Mouse (Mus musculus): Measurements from ENCODE around the gene Plpp1. TPM values are rescaled to one million over a fixed set of nuclear protein-coding genes. Genes with fewer than 3 reads are reported as not detected.

Plpp1 gene
- polyA plus RNA-seq, 1 experiment from 2014 or later: 25.0 TPM

DNA sequence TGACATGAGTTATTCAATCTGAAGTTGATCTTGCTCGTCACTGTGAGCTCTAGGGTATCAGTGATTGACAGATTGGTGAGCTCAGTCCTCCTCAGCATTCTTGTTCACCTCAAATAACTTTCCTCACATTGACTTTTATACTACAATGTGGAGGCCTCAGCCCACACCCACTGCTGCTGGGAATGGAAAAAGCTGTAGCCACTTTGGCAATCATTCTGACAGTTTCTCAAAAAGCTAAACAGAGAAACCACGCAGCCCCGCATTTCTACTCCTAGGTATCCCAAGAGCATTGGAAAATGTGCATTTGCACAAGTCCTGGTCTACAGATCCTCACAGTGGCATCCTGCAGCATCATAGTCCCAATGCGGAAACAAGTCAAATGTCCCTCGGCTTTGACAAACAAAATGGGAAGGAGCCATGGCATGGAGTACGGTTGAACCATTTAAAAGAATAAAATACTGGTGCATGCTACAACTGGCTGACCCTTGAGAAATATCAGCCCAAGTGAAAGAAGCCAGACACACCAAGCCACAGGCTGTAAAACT, 42.0 kb upstream of the Plpp1 start:
- Histone ChIP-seq H3K36me3 (replicated peaks; ENCODE audit: control insufficient read depth, insufficient read depth, low read depth, low read length) (no peaks in the 10 kb centered on the region), H3K4me2 (ENCODE audit: low read depth, low read length) (no peak overlapping the region), H3K9ac (replicated peaks; ENCODE audit: low read length) (no peak overlapping the region), H3K27me3 (ENCODE audit: control insufficient read depth, insufficient read depth, low read length) (no peaks in the 10 kb centered on the region), H3K4me3 (ENCODE audit: low read depth, low read length) (no peak overlapping the region), H3K4me1 (ENCODE audit: control insufficient read depth, insufficient read depth, low read length) (peaks cover 2% of the 10 kb centered on the region; the same call in 1 of the 2 replicates), H3K9me3 (replicated peaks; ENCODE audit: control insufficient read depth, low read length) (no peaks in the 10 kb centered on the region), H3K27ac (replicated peaks; ENCODE audit: low read depth, low read length) (no peak overlapping the region)
- DNase-seq (ENCODE audit: low spot score) (no peak), ATAC-seq (replicated peaks; ENCODE audit: insufficient number of reproducible peaks, low FRiP score, low TSS enrichment, low read depth) (no peak)
- 75% methylated on average over 6 of the region's 6 CpGs for whole genome bisulfite sequencing

DNA sequence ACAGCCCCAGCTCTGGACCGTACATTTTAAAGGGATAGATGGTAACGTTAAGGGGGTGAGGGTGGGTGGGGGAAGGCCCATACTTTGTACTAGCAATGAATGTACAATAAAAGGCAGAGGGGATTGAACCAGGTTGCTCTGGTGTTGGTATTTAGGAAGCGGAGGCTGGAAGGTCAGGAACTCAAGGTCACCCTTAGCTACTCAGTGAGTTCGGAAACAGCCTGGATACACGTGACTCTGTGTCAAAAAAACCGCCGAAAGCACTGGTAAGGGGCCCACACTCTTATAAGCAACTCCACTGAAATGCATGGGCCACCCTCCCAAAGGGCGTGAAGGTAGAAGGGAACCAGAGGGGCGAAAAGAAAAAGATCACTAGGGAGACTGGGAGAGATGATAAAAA, 41.2 kb upstream of the Plpp1 start:
- Histone ChIP-seq H3K4me1 (ENCODE audit: control insufficient read depth, insufficient read depth, low read length) (peaks cover 2% of the 10 kb centered on the region; the same call in 1 of the 2 replicates), H3K36me3 (replicated peaks; ENCODE audit: control insufficient read depth, insufficient read depth, low read depth, low read length) (no peaks in the 10 kb centered on the region), H3K27me3 (ENCODE audit: control insufficient read depth, insufficient read depth, low read length) (no peaks in the 10 kb centered on the region), H3K4me2 (ENCODE audit: low read depth, low read length) (no peak overlapping the region), H3K9ac (replicated peaks; ENCODE audit: low read length) (no peak overlapping the region), H3K9me3 (replicated peaks; ENCODE audit: control insufficient read depth, low read length) (no peaks in the 10 kb centered on the region), H3K27ac (replicated peaks; ENCODE audit: low read depth, low read length) (no peak overlapping the region), H3K4me3 (ENCODE audit: low read depth, low read length) (no peak overlapping the region)
- ATAC-seq (replicated peaks; ENCODE audit: insufficient number of reproducible peaks, low FRiP score, low TSS enrichment, low read depth) (no peak), DNase-seq (ENCODE audit: low spot score) (no peak)
- 61% methylated on average over 9 of the region's 9 CpGs for WGBS

DNA sequence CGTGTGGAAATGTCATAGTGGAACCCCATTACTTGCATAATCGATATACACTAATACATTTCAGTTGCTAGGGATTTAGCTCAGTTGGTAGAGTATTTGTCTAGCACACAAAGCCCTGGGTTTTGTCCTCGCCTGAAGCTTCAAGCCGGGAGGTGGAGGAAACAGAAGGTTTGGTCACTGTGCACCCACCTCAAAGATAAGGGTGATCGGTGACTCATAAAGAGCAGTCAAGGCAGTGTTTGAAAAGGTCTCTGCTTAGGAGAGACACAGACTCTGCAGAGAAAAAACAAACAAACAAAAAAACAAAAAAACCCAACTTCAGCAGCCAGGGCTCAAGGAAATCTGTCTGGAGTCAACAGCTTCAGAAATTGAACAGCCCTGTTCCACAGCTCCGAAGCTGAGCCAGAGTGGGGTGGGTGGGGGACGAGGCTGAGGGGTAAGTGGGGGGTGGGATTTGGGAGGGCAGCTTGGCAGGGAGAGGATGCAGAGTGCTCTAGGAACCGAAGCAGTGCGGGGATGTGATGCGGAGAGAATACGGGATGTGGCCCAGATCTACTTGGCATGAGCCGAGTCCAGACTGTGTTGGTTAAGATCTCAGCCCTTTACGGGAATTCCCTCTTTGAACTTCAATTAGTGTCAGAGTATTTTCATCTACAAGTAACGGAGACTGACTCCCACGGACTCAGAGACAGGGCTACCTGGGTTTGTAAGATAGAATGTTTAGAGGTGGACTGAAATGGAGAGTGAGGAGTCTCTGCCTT, 40.6 kb upstream of the Plpp1 start:
- Histone ChIP-seq H3K27ac (replicated peaks; ENCODE audit: low read depth, low read length) (no peak overlapping the region), H3K9ac (replicated peaks; ENCODE audit: low read length) (no peak overlapping the region), H3K4me2 (ENCODE audit: low read depth, low read length) (no peak overlapping the region), H3K4me3 (ENCODE audit: low read depth, low read length) (no peak overlapping the region), H3K27me3 (ENCODE audit: control insufficient read depth, insufficient read depth, low read length) (no peaks in the 10 kb centered on the region), H3K9me3 (replicated peaks; ENCODE audit: control insufficient read depth, low read length) (no peaks in the 10 kb centered on the region), H3K4me1 (ENCODE audit: control insufficient read depth, insufficient read depth, low read length) (peaks cover 2% of the 10 kb centered on the region; the same call in 1 of the 2 replicates), H3K36me3 (replicated peaks; ENCODE audit: control insufficient read depth, insufficient read depth, low read depth, low read length) (no peaks in the 10 kb centered on the region)
- WGBS: 70% methylated on average over 15 of the region's 15 CpGs
- DNase-seq (ENCODE audit: low spot score): no peak
- no peak for ATAC-seq (replicated peaks; ENCODE audit: insufficient number of reproducible peaks, low FRiP score, low TSS enrichment, low read depth)

DNA sequence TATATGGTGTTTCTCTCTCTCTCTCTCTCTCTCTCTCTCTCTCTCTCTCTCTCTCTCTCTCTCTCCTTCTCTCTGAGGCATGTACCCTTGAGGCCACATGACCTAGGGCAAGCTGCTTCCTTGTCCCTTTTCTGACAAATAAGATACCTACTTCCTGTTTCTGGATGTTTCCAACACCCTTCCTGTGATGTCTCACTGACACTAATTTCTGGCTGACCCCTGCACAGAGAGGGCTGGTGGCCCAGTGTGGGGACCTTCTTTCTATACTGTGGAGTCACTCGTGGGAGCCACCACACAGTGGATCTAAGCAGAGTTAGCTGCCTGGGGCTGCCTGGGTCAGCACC, 40.1 kb upstream of the Plpp1 start:
- Histone ChIP-seq H3K27ac (replicated peaks; ENCODE audit: low read depth, low read length) (no peak overlapping the region), H3K4me1 (ENCODE audit: control insufficient read depth, insufficient read depth, low read length) (peaks cover 2% of the 10 kb centered on the region; the same call in 1 of the 2 replicates)
- 31% methylated on average over 1 of the region's 1 CpGs for WGBS

DNA sequence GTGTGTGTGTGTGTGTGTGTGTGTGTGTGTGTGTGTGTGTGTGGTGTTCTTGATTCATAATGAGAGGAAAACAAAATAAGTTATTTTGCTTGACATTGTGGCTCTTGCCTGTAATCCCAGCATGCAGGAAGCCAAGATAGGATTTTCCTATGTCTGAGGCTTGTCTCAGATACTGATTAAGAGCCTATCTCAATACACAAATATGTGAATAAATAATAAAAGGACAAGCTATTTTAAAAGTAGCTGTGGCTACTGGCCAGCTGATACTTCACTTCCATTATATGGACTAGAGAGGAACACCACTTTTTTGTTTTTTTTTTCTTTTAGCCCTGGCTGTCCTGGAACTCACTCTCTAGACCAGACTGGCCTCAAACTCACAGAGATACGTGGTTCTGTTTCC, 38.8 kb upstream of the Plpp1 start:
- Histone ChIP-seq H3K36me3 (replicated peaks; ENCODE audit: control insufficient read depth, insufficient read depth, low read depth, low read length) (no peaks in the 10 kb centered on the region), H3K9ac (replicated peaks; ENCODE audit: low read length) (no peak overlapping the region), H3K4me2 (ENCODE audit: low read depth, low read length) (no peak overlapping the region), H3K27me3 (ENCODE audit: control insufficient read depth, insufficient read depth, low read length) (no peaks in the 10 kb centered on the region), H3K27ac (replicated peaks; ENCODE audit: low read depth, low read length) (no peak overlapping the region), H3K4me3 (ENCODE audit: low read depth, low read length) (no peak overlapping the region), H3K9me3 (replicated peaks; ENCODE audit: control insufficient read depth, low read length) (no peaks in the 10 kb centered on the region), H3K4me1 (ENCODE audit: control insufficient read depth, insufficient read depth, low read length) (peaks cover 2% of the 10 kb centered on the region; the same call in 1 of the 2 replicates)
- DNase-seq (ENCODE audit: low spot score): no peak
- 31% methylated on average over 1 of the region's 1 CpGs for whole genome bisulfite sequencing
- no peak for ATAC-seq (replicated peaks; ENCODE audit: insufficient number of reproducible peaks, low FRiP score, low TSS enrichment, low read depth)

More for the DNA sequence above, 40.1 kb upstream of the Plpp1 start:
- Histone ChIP-seq H3K9me3 (replicated peaks; ENCODE audit: control insufficient read depth, low read length) (no peaks in the 10 kb centered on the region), H3K4me2 (ENCODE audit: low read depth, low read length) (no peak overlapping the region), H3K36me3 (replicated peaks; ENCODE audit: control insufficient read depth, insufficient read depth, low read depth, low read length) (no peaks in the 10 kb centered on the region), H3K9ac (replicated peaks; ENCODE audit: low read length) (no peak overlapping the region), H3K27me3 (ENCODE audit: control insufficient read depth, insufficient read depth, low read length) (no peaks in the 10 kb centered on the region), H3K4me3 (ENCODE audit: low read depth, low read length) (no peak overlapping the region)
- ATAC-seq (replicated peaks; ENCODE audit: insufficient number of reproducible peaks, low FRiP score, low TSS enrichment, low read depth) (no peak), DNase-seq (ENCODE audit: low spot score) (no peak)

DNA sequence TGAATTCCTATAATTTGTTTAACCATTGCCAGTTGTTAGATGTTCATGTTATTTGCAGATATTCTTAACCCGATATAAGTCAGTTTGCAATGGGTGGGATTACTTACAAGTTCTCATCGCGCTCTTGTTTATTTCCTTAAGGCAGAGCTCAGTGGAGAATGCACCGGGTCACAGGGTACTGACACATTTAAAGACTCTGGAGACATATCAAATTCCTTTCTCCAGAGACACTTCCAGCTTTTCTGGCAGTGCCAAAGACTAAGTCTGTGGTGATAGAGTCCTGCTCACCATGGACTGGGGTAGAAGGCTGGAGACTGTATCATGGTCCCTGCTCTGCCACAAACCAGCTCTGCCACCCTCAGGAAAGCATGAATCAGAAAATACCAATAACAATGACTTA, 38.0 kb upstream of the Plpp1 start:
- H3K4me1 ChIP-seq (ENCODE audit: control insufficient read depth, insufficient read depth, low read length): peaks cover 2% of the 10 kb centered on the region; the same call in 1 of the 2 replicates
- ATAC-seq (replicated peaks; ENCODE audit: insufficient number of reproducible peaks, low FRiP score, low TSS enrichment, low read depth) (no peak), DNase-seq (ENCODE audit: low spot score) (peak; percentile 47)

DNA sequence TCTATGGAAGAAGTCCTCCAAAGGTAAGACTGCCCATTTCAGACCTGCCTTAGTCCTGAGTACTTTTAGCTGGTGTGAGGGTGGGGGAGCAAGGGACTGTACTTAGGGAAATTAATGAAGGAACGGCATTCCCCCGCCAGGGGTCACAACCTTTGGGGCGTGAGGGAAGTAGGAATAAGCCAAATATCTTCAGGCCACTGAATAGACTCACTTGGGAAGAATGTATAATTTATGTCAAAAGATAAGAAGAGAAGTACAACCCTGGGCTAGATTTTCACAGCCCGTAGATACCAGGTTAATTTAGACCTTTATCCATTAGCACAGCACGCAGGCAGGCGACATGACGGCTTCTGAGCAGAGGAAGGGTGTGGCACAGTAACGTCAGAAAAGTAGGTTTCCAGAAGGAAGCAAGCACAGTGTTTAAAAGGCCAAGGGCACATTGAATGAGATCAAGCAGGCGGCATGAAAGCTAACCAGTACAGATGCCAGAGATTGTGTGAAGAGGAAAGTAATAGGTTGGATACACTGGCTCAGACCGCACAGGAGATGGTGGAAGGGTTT, 37.0 kb upstream of the Plpp1 start:
- DNase-seq (ENCODE audit: low spot score) (no peak), ATAC-seq (replicated peaks; ENCODE audit: insufficient number of reproducible peaks, low FRiP score, low TSS enrichment, low read depth) (no peak)
- WGBS: 81% methylated on average over 10 of the region's 10 CpGs
- Histone ChIP-seq H3K4me3 (ENCODE audit: low read depth, low read length) (no peak overlapping the region), H3K36me3 (replicated peaks; ENCODE audit: control insufficient read depth, insufficient read depth, low read depth, low read length) (no peaks in the 10 kb centered on the region), H3K4me2 (ENCODE audit: low read depth, low read length) (no peak overlapping the region), H3K9me3 (replicated peaks; ENCODE audit: control insufficient read depth, low read length) (no peaks in the 10 kb centered on the region; the same call in 1 of the 2 replicates), H3K9ac (replicated peaks; ENCODE audit: low read length) (no peak overlapping the region), H3K27ac (replicated peaks; ENCODE audit: low read depth, low read length) (no peak overlapping the region), H3K27me3 (ENCODE audit: control insufficient read depth, insufficient read depth, low read length) (no peaks in the 10 kb centered on the region), H3K4me1 (ENCODE audit: control insufficient read depth, insufficient read depth, low read length) (peaks cover 2% of the 10 kb centered on the region; the same call in 1 of the 2 replicates)

More for the DNA sequence above, 38.0 kb upstream of the Plpp1 start:
- Histone ChIP-seq H3K4me3 (ENCODE audit: low read depth, low read length) (no peak overlapping the region), H3K9me3 (replicated peaks; ENCODE audit: control insufficient read depth, low read length) (no peaks in the 10 kb centered on the region; the same call in 1 of the 2 replicates), H3K9ac (replicated peaks; ENCODE audit: low read length) (no peak overlapping the region), H3K4me2 (ENCODE audit: low read depth, low read length) (no peak overlapping the region), H3K27ac (replicated peaks; ENCODE audit: low read depth, low read length) (no peak overlapping the region), H3K27me3 (ENCODE audit: control insufficient read depth, insufficient read depth, low read length) (no peaks in the 10 kb centered on the region), H3K36me3 (replicated peaks; ENCODE audit: control insufficient read depth, insufficient read depth, low read depth, low read length) (no peaks in the 10 kb centered on the region)
- 35% methylated on average over 4 of the region's 4 CpGs for WGBS

DNA sequence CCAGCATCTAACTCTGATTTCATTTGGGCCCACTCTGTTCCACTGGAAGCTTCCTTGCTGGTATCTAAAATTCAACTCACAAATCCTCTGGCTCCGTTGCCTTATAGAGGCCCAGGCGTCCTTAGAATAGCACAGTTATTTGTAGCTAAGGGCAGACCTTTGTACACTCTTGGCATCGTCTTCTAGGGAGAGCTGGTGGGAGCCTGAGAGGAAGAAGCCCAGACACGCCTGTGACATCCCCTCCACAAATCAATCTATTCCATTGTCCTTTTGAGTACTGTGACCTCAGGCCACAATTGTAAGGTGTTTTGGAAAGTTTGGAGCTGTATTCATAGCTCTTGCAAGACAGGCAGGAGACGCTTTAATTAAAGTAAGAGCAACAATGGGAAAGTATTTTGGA, 36.0 kb upstream of the Plpp1 start:
- Histone ChIP-seq H3K9ac (replicated peaks; ENCODE audit: low read length) (no peak overlapping the region), H3K4me1 (ENCODE audit: control insufficient read depth, insufficient read depth, low read length) (peaks cover 2% of the 10 kb centered on the region; the same call in 1 of the 2 replicates), H3K27me3 (ENCODE audit: control insufficient read depth, insufficient read depth, low read length) (no peaks in the 10 kb centered on the region), H3K4me2 (ENCODE audit: low read depth, low read length) (no peak overlapping the region), H3K4me3 (ENCODE audit: low read depth, low read length) (no peak overlapping the region), H3K9me3 (replicated peaks; ENCODE audit: control insufficient read depth, low read length) (no peaks in the 10 kb centered on the region; the same call in 1 of the 2 replicates), H3K27ac (replicated peaks; ENCODE audit: low read depth, low read length) (no peak overlapping the region), H3K36me3 (replicated peaks; ENCODE audit: control insufficient read depth, insufficient read depth, low read depth, low read length) (no peaks in the 10 kb centered on the region)
- no peak for ATAC-seq (replicated peaks; ENCODE audit: insufficient number of reproducible peaks, low FRiP score, low TSS enrichment, low read depth)
- no peak for DNase-seq (ENCODE audit: low spot score)
- WGBS: 74% methylated on average over 5 of the region's 5 CpGs

Data from embryonic facial prominence, embryonic 11.5 days (tissue).